Mouse (Mus musculus): ENCODE results near the gene Map3k11. TPM values are rescaled to one million over a fixed set of nuclear protein-coding genes. Genes with fewer than 3 reads are reported as not detected.
A peak's percentile ranks its signal among the peaks of the same experiment; 100 is the strongest.

The Map3k11 gene
- polyA plus RNA-seq, 1 experiment from 2014 or later, result 20.4 TPM

DNA sequence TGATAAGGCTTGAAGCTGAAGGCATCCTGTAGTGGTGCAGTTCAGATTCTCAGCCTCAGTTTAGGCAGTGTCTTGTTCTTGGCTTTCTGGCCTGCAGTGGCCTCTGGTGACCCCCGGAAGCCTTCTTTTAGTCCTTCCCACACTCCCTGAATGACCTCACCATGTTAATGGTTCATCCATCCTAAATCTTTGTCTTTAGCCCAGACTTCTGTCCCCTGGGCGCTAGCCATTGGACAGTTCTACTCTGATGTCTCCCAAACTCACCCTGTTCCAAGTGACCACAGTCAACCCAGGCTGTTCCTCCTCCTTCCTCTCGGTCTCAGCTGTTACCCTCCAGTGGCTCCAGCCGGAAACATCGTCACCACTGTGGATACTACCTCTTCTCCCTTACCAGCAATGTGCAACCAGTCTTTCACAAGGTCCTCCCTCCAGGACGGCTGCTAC, 39.2 kb upstream of the Map3k11 start:
- peak overlapping the region; percentile 21 for H3K4me3 ChIP-seq (ENCODE audit: low read depth, low read length)
- WGBS, result 78% methylated on average over 6 of the region's 6 CpGs
- H3K27me3 ChIP-seq (ENCODE audit: control insufficient read depth, insufficient read depth, low read length), result peaks cover 7% of the 10 kb centered on the region
- H3K36me3 ChIP-seq (ENCODE audit: control insufficient read depth, insufficient read depth, low read length), result no peaks in the 10 kb centered on the region; the same call in 1 of the 2 replicates
- peaks cover 5% of the 10 kb centered on the region for H3K4me1 ChIP-seq (replicated peaks; ENCODE audit: control insufficient read depth, insufficient read depth, low read length)
- ATAC-seq (replicated peaks; ENCODE audit: low FRiP score), result no peak
- peak overlapping the region; percentile 54 for H3K9ac ChIP-seq (ENCODE audit: low read length)
- DNase-seq (ENCODE audit: low spot score), result no peak
- peak overlapping the region; percentile 58 for H3K4me2 ChIP-seq (ENCODE audit: low read depth, low read length, severe bottlenecking)
- H3K9me3 ChIP-seq (ENCODE audit: control insufficient read depth, low read length), result no peaks in the 10 kb centered on the region
- 0 out of 2 replicates have a peak overlapping the region, but pooled peaks have one; percentile 25 for H3K27ac ChIP-seq (ENCODE audit: low read depth, low read length)

- no peak overlapping the region for H3K9ac ChIP-seq (ENCODE audit: low read length)
- peaks cover 23% of the 10 kb centered on the region for H3K27me3 ChIP-seq (ENCODE audit: control insufficient read depth, insufficient read depth, low read length)
- DNase-seq (ENCODE audit: low spot score), result no peak
- no peak overlapping the region for H3K4me3 ChIP-seq (ENCODE audit: low read depth, low read length)
- no peaks in the 10 kb centered on the region for H3K9me3 ChIP-seq (ENCODE audit: control insufficient read depth, low read length)
- ATAC-seq (replicated peaks; ENCODE audit: low FRiP score), result no peak
- no peaks in the 10 kb centered on the region; the same call in 1 of the 2 replicates for H3K36me3 ChIP-seq (ENCODE audit: control insufficient read depth, insufficient read depth, low read length)
- peaks cover 13% of the 10 kb centered on the region for H3K4me1 ChIP-seq (replicated peaks; ENCODE audit: control insufficient read depth, insufficient read depth, low read length)
- H3K27ac ChIP-seq (ENCODE audit: low read depth, low read length), result no peak overlapping the region; the same call in 1 of the 2 replicates
- WGBS, result 55% methylated on average over 13 of the region's 13 CpGs
- H3K4me2 ChIP-seq (ENCODE audit: low read depth, low read length, severe bottlenecking), result no peak overlapping the region
These were observed 36.9 kb upstream of the Map3k11 start for GRCm38 (mm10) chr19:5651502-5652274.

GRCm38 (mm10) chr19:5652570-5652969, 36.0 kb upstream of the Map3k11 start:
- H3K4me2 ChIP-seq (ENCODE audit: low read depth, low read length, severe bottlenecking), result no peak overlapping the region
- peaks cover 23% of the 10 kb centered on the region for H3K27me3 ChIP-seq (ENCODE audit: control insufficient read depth, insufficient read depth, low read length)
- peaks cover 13% of the 10 kb centered on the region for H3K4me1 ChIP-seq (replicated peaks; ENCODE audit: control insufficient read depth, insufficient read depth, low read length)
- H3K27ac ChIP-seq (ENCODE audit: low read depth, low read length), result no peak overlapping the region
- no peak overlapping the region for H3K9ac ChIP-seq (ENCODE audit: low read length)
- no peak overlapping the region for H3K4me3 ChIP-seq (ENCODE audit: low read depth, low read length)
- no peak for ATAC-seq (replicated peaks; ENCODE audit: low FRiP score)
- no peaks in the 10 kb centered on the region for H3K9me3 ChIP-seq (ENCODE audit: control insufficient read depth, low read length)
- DNase-seq (ENCODE audit: low spot score), result no peak
- no peaks in the 10 kb centered on the region for H3K36me3 ChIP-seq (ENCODE audit: control insufficient read depth, insufficient read depth, low read length)
- 74% methylated on average over 6 of the region's 6 CpGs for WGBS

DNA sequence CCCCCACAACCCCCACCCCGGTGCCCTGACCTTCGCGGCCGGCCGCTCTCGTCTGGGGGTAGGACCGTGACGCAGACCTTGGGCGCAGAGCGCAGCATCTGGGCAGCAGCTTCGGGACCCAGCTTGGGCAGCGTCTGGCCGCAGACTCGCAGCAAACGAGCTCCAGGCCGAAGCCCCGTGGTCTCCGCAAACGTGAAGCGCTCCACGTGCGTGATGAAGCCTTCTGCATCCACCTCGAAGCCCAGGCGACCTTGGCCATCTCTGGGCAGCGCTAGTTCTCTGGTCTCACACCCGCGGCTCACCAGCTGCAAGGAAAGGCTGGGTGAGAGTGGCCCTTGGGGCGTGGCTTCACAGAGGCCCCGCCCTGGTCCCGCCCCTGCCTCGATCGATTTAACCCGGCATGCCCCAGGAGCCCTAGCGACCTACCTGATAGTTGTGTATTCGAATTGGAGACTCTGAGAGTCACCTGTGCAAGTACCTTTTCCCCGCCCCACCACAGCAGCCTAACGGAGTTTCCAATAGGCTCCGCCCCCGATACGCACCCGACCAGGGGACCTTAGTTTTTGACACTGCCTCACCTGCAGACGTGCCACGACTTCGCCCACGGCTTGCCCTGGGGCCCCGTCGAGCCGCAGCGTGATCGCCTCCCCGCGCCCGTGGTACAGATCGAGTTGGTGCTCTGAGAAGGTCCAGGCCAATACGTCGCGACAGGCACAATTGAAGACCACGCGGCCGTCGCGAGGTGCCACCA, 34.4 kb upstream of the Map3k11 start:
- ATAC-seq (replicated peaks; ENCODE audit: low FRiP score), result peak; percentile 70
- H3K27ac ChIP-seq (ENCODE audit: low read depth, low read length), result no peak overlapping the region
- H3K4me2 ChIP-seq (ENCODE audit: low read depth, low read length, severe bottlenecking), result peak overlapping the region; percentile 84
- H3K4me1 ChIP-seq (replicated peaks; ENCODE audit: control insufficient read depth, insufficient read depth, low read length), result peaks cover 13% of the 10 kb centered on the region
- peak overlapping the region; percentile 45 for H3K9ac ChIP-seq (ENCODE audit: low read length)
- 6% methylated on average over 62 of the region's 62 CpGs for WGBS
- DNase-seq (ENCODE audit: low spot score), result peak; percentile 84
- peaks cover 23% of the 10 kb centered on the region for H3K27me3 ChIP-seq (ENCODE audit: control insufficient read depth, insufficient read depth, low read length)
- peak overlapping the region; percentile 43 for H3K4me3 ChIP-seq (ENCODE audit: low read depth, low read length)
- no peaks in the 10 kb centered on the region for H3K36me3 ChIP-seq (ENCODE audit: control insufficient read depth, insufficient read depth, low read length)
- no peaks in the 10 kb centered on the region for H3K9me3 ChIP-seq (ENCODE audit: control insufficient read depth, low read length)

DNA sequence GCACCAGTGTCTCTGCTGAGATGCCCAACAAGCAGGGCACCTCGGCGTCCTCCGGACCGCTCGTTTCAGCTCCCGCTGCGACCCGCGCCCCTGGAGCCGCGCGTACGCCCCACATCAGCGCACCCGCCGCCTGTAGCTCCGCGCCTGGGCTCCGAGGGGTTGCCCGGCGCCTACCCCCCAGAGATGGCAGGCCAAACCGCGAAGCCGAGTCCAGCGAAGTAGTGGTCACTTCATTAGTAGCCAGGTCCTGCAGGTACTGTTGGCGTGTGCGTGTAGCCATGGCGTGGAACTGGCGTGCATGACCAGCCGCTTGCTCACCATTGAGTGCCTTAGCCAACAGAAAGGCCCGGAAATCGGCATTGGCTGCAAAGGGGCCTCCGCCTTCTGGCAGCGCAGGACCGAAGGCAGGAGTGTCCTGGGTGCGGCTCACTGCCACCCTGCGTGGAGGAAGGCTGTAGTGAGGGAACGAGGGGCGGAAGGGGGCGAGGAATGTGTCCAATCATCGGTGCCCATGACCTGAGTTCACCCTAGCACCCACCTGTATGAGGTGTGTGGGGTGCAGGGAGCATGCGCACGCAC, 33.7 kb upstream of the Map3k11 start:
- DNase-seq (ENCODE audit: low spot score) (no peak), ATAC-seq (replicated peaks; ENCODE audit: low FRiP score) (peak; percentile 29)
- 9% methylated on average over 43 of the region's 43 CpGs for WGBS
- Histone ChIP-seq H3K4me3 (ENCODE audit: low read depth, low read length) (peak overlapping the region; percentile 43), H3K9me3 (ENCODE audit: control insufficient read depth, low read length) (no peaks in the 10 kb centered on the region), H3K27me3 (ENCODE audit: control insufficient read depth, insufficient read depth, low read length) (peaks cover 23% of the 10 kb centered on the region), H3K4me1 (replicated peaks; ENCODE audit: control insufficient read depth, insufficient read depth, low read length) (peaks cover 13% of the 10 kb centered on the region), H3K9ac (ENCODE audit: low read length) (peak overlapping the region; percentile 37), H3K27ac (ENCODE audit: low read depth, low read length) (no peak overlapping the region), H3K4me2 (ENCODE audit: low read depth, low read length, severe bottlenecking) (peak overlapping the region; percentile 84), H3K36me3 (ENCODE audit: control insufficient read depth, insufficient read depth, low read length) (no peaks in the 10 kb centered on the region)

DNA sequence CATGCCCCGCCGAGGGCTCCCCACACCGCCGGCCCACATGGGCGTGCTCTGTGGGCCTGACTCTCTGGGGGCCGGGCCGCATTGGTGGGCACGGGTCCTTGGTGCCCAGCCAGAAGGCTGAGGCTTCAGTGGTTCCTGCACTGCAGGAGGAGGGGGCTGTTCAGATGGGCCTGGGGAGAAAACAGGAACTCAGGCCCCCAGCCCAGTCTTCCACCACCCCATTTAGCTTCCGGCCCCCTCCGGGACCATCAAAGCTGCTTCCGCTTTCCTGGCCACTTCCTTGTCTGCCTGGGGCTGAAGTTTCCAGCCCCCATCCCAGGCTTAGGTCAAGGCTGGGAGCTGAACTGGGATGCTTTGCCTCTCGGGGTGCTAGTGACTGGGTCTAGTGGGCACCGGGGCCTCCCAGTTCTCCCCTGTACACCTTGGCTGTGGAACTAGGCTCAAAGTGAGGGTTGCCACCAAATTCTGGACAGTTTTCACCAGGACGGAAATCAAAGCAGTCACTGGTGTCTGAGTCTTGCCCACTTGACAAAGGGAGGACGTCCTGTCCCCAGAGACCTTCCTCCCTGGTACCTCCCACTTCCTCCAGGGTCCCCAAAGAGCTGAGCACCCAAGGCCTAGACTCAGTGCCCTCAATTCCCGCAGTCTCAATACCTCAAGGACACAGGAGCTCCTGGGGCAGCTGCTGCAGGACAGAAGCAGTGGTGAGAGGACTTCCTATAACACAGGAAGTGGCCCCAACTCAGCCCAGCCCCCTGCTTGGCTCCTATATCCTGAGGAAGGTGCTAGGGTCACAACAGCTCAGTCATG, 27.4 kb upstream of the Map3k11 start:
- H3K9me3 ChIP-seq (ENCODE audit: control insufficient read depth, low read length), result no peaks in the 10 kb centered on the region
- H3K4me1 ChIP-seq (replicated peaks; ENCODE audit: control insufficient read depth, insufficient read depth, low read length), result peaks cover 9% of the 10 kb centered on the region; the same call in 1 of the 2 replicates
- DNase-seq (ENCODE audit: low spot score) (no peak), ATAC-seq (replicated peaks; ENCODE audit: low FRiP score) (no peak)
- no peak overlapping the region for H3K4me3 ChIP-seq (ENCODE audit: low read depth, low read length)
- no peak overlapping the region for H3K9ac ChIP-seq (ENCODE audit: low read length)
- WGBS, result 86% methylated on average over 16 of the region's 16 CpGs
- no peaks in the 10 kb centered on the region for H3K27me3 ChIP-seq (ENCODE audit: control insufficient read depth, insufficient read depth, low read length)
- no peak overlapping the region for H3K4me2 ChIP-seq (ENCODE audit: low read depth, low read length, severe bottlenecking)
- H3K27ac ChIP-seq (ENCODE audit: low read depth, low read length), result no peak overlapping the region
- H3K36me3 ChIP-seq (ENCODE audit: control insufficient read depth, insufficient read depth, low read length), result peaks cover under 1% of the 10 kb centered on the region; the same call in 1 of the 2 replicates

DNA sequence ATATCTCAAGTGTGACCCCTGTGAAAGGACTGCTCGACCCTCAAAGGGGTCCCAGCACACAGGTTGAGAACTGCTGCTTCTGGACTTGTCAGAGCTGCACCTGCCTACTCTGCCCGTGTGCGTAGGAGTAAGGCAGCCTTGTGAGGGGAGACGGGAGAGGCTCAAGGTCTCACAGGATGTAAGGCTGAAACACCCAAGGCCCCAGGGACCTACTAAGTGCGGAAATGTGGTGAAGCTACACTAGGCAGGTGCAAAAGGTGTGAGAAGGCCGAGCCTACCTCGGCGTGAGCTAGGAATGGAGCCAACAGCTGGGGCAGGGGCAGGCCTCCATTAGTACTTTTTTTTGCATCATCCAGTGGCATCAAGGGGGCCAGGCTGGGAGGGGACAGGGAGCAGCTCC, 26.2 kb upstream of the Map3k11 start:
- ATAC-seq (replicated peaks; ENCODE audit: low FRiP score), result no peak
- WGBS, result 82% methylated on average over 8 of the region's 8 CpGs
- H3K9ac ChIP-seq (ENCODE audit: low read length), result peak overlapping the region; percentile 37; the same call in 1 of the 2 replicates
- peaks cover 4% of the 10 kb centered on the region; the same call in 1 of the 2 replicates for H3K36me3 ChIP-seq (ENCODE audit: control insufficient read depth, insufficient read depth, low read length)
- peaks cover 9% of the 10 kb centered on the region; the same call in 1 of the 2 replicates for H3K4me1 ChIP-seq (replicated peaks; ENCODE audit: control insufficient read depth, insufficient read depth, low read length)
- H3K27me3 ChIP-seq (ENCODE audit: control insufficient read depth, insufficient read depth, low read length), result no peaks in the 10 kb centered on the region
- H3K9me3 ChIP-seq (ENCODE audit: control insufficient read depth, low read length), result no peaks in the 10 kb centered on the region
- no peak overlapping the region; the same call in 1 of the 2 replicates for H3K4me3 ChIP-seq (ENCODE audit: low read depth, low read length)
- no peak for DNase-seq (ENCODE audit: low spot score)
- H3K4me2 ChIP-seq (ENCODE audit: low read depth, low read length, severe bottlenecking), result peak overlapping the region; percentile 67; the same call in 1 of the 2 replicates
- no peak overlapping the region for H3K27ac ChIP-seq (ENCODE audit: low read depth, low read length)
